Mouse (Mus musculus): ENCODE measurements around the gene Olfr67. TPM values are rescaled to one million over a fixed set of nuclear protein-coding genes. Genes with fewer than 3 reads are reported as not detected.

Olfr67 gene
- total RNA-seq, 1 experiment, result not detected

- Histone ChIP-seq H3K4me1 (ENCODE audit: control insufficient read depth in 2 of 2, insufficient read depth in 2 of 2, low read length in 2 of 2, poor library complexity in 1 of 2) (no peaks in the 10 kb centered on the region), H3K9ac (ENCODE audit: insufficient read depth, low read depth, low read length, poor library complexity, severe bottlenecking) (no peak overlapping the region), H3K9me3 (ENCODE audit: control insufficient read depth, insufficient read depth, low read depth, low read length) (no peaks in the 10 kb centered on the region), H3K36me3 (ENCODE audit: control insufficient read depth, insufficient read depth, low read length, poor library complexity, severe bottlenecking) (no peaks in the 10 kb centered on the region), H3K4me3 (ENCODE audit: insufficient read depth in 1 of 2, low read depth in 1 of 2, low read length in 2 of 2, poor library complexity in 1 of 2, severe bottlenecking in 1 of 2) (no peak overlapping the region), H3K27ac (ENCODE audit: insufficient read depth, low read depth, low read length, poor library complexity, severe bottlenecking) (no peak overlapping the region)
- no peak for TF ChIP-seq MAFK (IDR thresholded peaks at IDR 0.05; ENCODE audit: insufficient read depth, low read depth, low read length)
- no peak for TF ChIP-seq CHD2 (IDR thresholded peaks at IDR 0.05; ENCODE audit: low read depth, low read length)
- no peak for TF ChIP-seq HCFC1 (IDR thresholded peaks at IDR 0.05; ENCODE audit: borderline replicate concordance, insufficient read depth, low read length)
- TF ChIP-seq ZC3H11A (IDR thresholded peaks at IDR 0.05; ENCODE audit: borderline replicate concordance, low read depth, low read length), result no peak
- TF ChIP-seq ZNF384 (IDR thresholded peaks at IDR 0.05; ENCODE audit: low read depth, low read length), result no peak
- DNase-seq (ENCODE audit: low read depth, low spot score), result no peak
- in situ Hi-C loops (cut with MboI; ENCODE audit: low sequenced_read_pairs in 2 of 2, unreplicated experiment in 2 of 2), result no loop called here
These were observed 20.6 kb upstream of the Olfr67 start for GRCm38 (mm10) chr7:103812174-103812573.

- Histone ChIP-seq H3K9me3 (ENCODE audit: control insufficient read depth, insufficient read depth, low read depth, low read length) (no peaks in the 10 kb centered on the region), H3K4me1 (ENCODE audit: control insufficient read depth in 2 of 2, insufficient read depth in 2 of 2, low read length in 2 of 2, poor library complexity in 1 of 2) (no peaks in the 10 kb centered on the region), H3K9ac (ENCODE audit: insufficient read depth, low read depth, low read length, poor library complexity, severe bottlenecking) (no peak overlapping the region), H3K4me3 (ENCODE audit: insufficient read depth in 1 of 2, low read depth in 1 of 2, low read length in 2 of 2, poor library complexity in 1 of 2, severe bottlenecking in 1 of 2) (no peak overlapping the region), H3K36me3 (ENCODE audit: control insufficient read depth, insufficient read depth, low read length, poor library complexity, severe bottlenecking) (no peaks in the 10 kb centered on the region), H3K27ac (ENCODE audit: insufficient read depth, low read depth, low read length, poor library complexity, severe bottlenecking) (no peak overlapping the region)
- TF ChIP-seq ZC3H11A (IDR thresholded peaks at IDR 0.05; ENCODE audit: borderline replicate concordance, low read depth, low read length) (no peak), HCFC1 (IDR thresholded peaks at IDR 0.05; ENCODE audit: borderline replicate concordance, insufficient read depth, low read length) (no peak), MAFK (IDR thresholded peaks at IDR 0.05; ENCODE audit: insufficient read depth, low read depth, low read length) (no peak), CHD2 (IDR thresholded peaks at IDR 0.05; ENCODE audit: low read depth, low read length) (no peak), ZNF384 (IDR thresholded peaks at IDR 0.05; ENCODE audit: low read depth, low read length) (no peak)
- in situ Hi-C loops (cut with MboI; ENCODE audit: low sequenced_read_pairs in 2 of 2, unreplicated experiment in 2 of 2), result no loop called here
- no peak for DNase-seq (ENCODE audit: low read depth, low spot score)
These were observed 19.7 kb upstream of the Olfr67 start for GRCm38 (mm10) chr7:103811223-103811845.

- H3K9me3 ChIP-seq (ENCODE audit: control insufficient read depth, insufficient read depth, low read depth, low read length), result no peaks in the 10 kb centered on the region
- no peak overlapping the region for H3K27ac ChIP-seq (ENCODE audit: insufficient read depth, low read depth, low read length, poor library complexity, severe bottlenecking)
- in situ Hi-C loops (cut with MboI; ENCODE audit: low sequenced_read_pairs in 2 of 2, unreplicated experiment in 2 of 2), result no loop called here
- H3K4me3 ChIP-seq (ENCODE audit: insufficient read depth in 1 of 2, low read depth in 1 of 2, low read length in 2 of 2, poor library complexity in 1 of 2, severe bottlenecking in 1 of 2), result no peak overlapping the region
- DNase-seq (ENCODE audit: low read depth, low spot score), result no peak
- TF ChIP-seq ZNF384 (IDR thresholded peaks at IDR 0.05; ENCODE audit: low read depth, low read length) (no peak), ZC3H11A (IDR thresholded peaks at IDR 0.05; ENCODE audit: borderline replicate concordance, low read depth, low read length) (no peak), MAFK (IDR thresholded peaks at IDR 0.05; ENCODE audit: insufficient read depth, low read depth, low read length) (no peak), HCFC1 (IDR thresholded peaks at IDR 0.05; ENCODE audit: borderline replicate concordance, insufficient read depth, low read length) (no peak), CHD2 (IDR thresholded peaks at IDR 0.05; ENCODE audit: low read depth, low read length) (no peak)
- H3K9ac ChIP-seq (ENCODE audit: insufficient read depth, low read depth, low read length, poor library complexity, severe bottlenecking), result no peak overlapping the region
- no peaks in the 10 kb centered on the region for H3K36me3 ChIP-seq (ENCODE audit: control insufficient read depth, insufficient read depth, low read length, poor library complexity, severe bottlenecking)
- H3K4me1 ChIP-seq (ENCODE audit: control insufficient read depth in 2 of 2, insufficient read depth in 2 of 2, low read length in 2 of 2, poor library complexity in 1 of 2), result no peaks in the 10 kb centered on the region
These were observed 19.1 kb upstream of the Olfr67 start for GRCm38 (mm10) chr7:103810746-103811145.

GRCm38 (mm10) chr7:103810296-103810695 is 18.7 kb upstream of the Olfr67 start:
- no peaks in the 10 kb centered on the region for H3K4me1 ChIP-seq (ENCODE audit: control insufficient read depth in 2 of 2, insufficient read depth in 2 of 2, low read length in 2 of 2, poor library complexity in 1 of 2)
- no peak overlapping the region for H3K27ac ChIP-seq (ENCODE audit: insufficient read depth, low read depth, low read length, poor library complexity, severe bottlenecking)
- in situ Hi-C loops (cut with MboI; ENCODE audit: low sequenced_read_pairs in 2 of 2, unreplicated experiment in 2 of 2), result no loop called here
- H3K9me3 ChIP-seq (ENCODE audit: control insufficient read depth, insufficient read depth, low read depth, low read length), result no peaks in the 10 kb centered on the region
- DNase-seq (ENCODE audit: low read depth, low spot score), result no peak
- H3K4me3 ChIP-seq (ENCODE audit: insufficient read depth in 1 of 2, low read depth in 1 of 2, low read length in 2 of 2, poor library complexity in 1 of 2, severe bottlenecking in 1 of 2), result no peak overlapping the region
- no peaks in the 10 kb centered on the region for H3K36me3 ChIP-seq (ENCODE audit: control insufficient read depth, insufficient read depth, low read length, poor library complexity, severe bottlenecking)
- TF ChIP-seq MAFK (IDR thresholded peaks at IDR 0.05; ENCODE audit: insufficient read depth, low read depth, low read length), result no peak
- no peak for TF ChIP-seq HCFC1 (IDR thresholded peaks at IDR 0.05; ENCODE audit: borderline replicate concordance, insufficient read depth, low read length)
- TF ChIP-seq ZC3H11A (IDR thresholded peaks at IDR 0.05; ENCODE audit: borderline replicate concordance, low read depth, low read length), result no peak
- TF ChIP-seq ZNF384 (IDR thresholded peaks at IDR 0.05; ENCODE audit: low read depth, low read length), result no peak
- no peak for TF ChIP-seq CHD2 (IDR thresholded peaks at IDR 0.05; ENCODE audit: low read depth, low read length)
- H3K9ac ChIP-seq (ENCODE audit: insufficient read depth, low read depth, low read length, poor library complexity, severe bottlenecking), result no peak overlapping the region
